Comparison of ENCODE assay signal across 7 mouse cellular contexts in genomic region chr2:170154301-170154721, GRCm38 (mm10). TPM values are rescaled to one million over a fixed set of nuclear protein-coding genes. Genes with fewer than 3 reads are reported as not detected.
DNase-seq lines count a peak whose midpoint lies in the region; ATAC-seq and TF ChIP-seq lines count a peak whose summit lies in the region.

No protein-coding gene starts in this region.

- TF ChIP-seq POLR2A in limb, embryonic 14.5 days (IDR thresholded peaks at IDR 0.05; ENCODE audit: borderline replicate concordance, extremely low read depth, insufficient read depth, insufficient read length): no peak

- no peaks in the 10 kb centered on the region for H3K27me3 ChIP-seq in megakaryocyte, embryonic 14.5 days (replicated peaks)
- peaks cover 16% of the 10 kb centered on the region; the same call in 1 of the 2 replicates for H3K27me3 ChIP-seq in forebrain, embryonic 13.5 days
- H3K27me3 ChIP-seq in limb, embryonic 14.5 days (ENCODE audit: control insufficient read depth, insufficient read depth, low read length): no peaks in the 10 kb centered on the region
- H3K27me3 ChIP-seq in stomach, embryonic 15.5 days (replicated peaks): no peaks in the 10 kb centered on the region

- 24% methylated on average over 6 of the region's 6 CpGs for WGBS in forebrain, embryonic 13.5 days
- WGBS in limb, embryonic 14.5 days: 23% methylated on average over 6 of the region's 6 CpGs
- WGBS in stomach, embryonic 15.5 days: 29% methylated on average over 6 of the region's 6 CpGs

- H3K9ac ChIP-seq in forebrain, embryonic 13.5 days: no peak overlapping the region
- no peak overlapping the region for H3K9ac ChIP-seq in limb, embryonic 14.5 days (ENCODE audit: low read depth, low read length, severe bottlenecking)
- H3K9ac ChIP-seq in stomach, embryonic 15.5 days: no peak overlapping the region

- H3K27ac ChIP-seq in forebrain, embryonic 13.5 days: no peak overlapping the region
- no peak overlapping the region for H3K27ac ChIP-seq in limb, embryonic 14.5 days (replicated peaks; ENCODE audit: low read depth, low read length)
- peak overlapping the region; percentile 84; the same call in 1 of the 2 replicates for H3K27ac ChIP-seq in stomach, embryonic 15.5 days

- ATAC-seq in megakaryocyte, adult 5-6 weeks (ENCODE audit: poor library complexity, severe bottlenecking): no peak
- ATAC-seq in forebrain, embryonic 13.5 days: no peak
- ATAC-seq in limb, embryonic 14.5 days (ENCODE audit: low FRiP score, low read depth): no peak
- no peak for ATAC-seq in stomach, embryonic 15.5 days (ENCODE audit: insufficient read depth, low FRiP score, low read depth)

- no peaks in the 10 kb centered on the region for H3K9me3 ChIP-seq in megakaryocyte, embryonic 14.5 days
- no peaks in the 10 kb centered on the region for H3K9me3 ChIP-seq in forebrain, embryonic 13.5 days (replicated peaks)
- no peaks in the 10 kb centered on the region for H3K9me3 ChIP-seq in limb, embryonic 14.5 days (ENCODE audit: control insufficient read depth, low read length)
- H3K9me3 ChIP-seq in stomach, embryonic 15.5 days: no peaks in the 10 kb centered on the region

- H3K4me3 ChIP-seq in megakaryocyte, embryonic 14.5 days (replicated peaks): peak overlapping the region; percentile 91
- no peak overlapping the region for H3K4me3 ChIP-seq in forebrain, embryonic 13.5 days
- peak overlapping the region; percentile 36 for H3K4me3 ChIP-seq in limb, embryonic 14.5 days (replicated peaks; ENCODE audit: low read length)
- H3K4me3 ChIP-seq in stomach, embryonic 15.5 days (replicated peaks): peak overlapping the region; percentile 33; the same call in 1 of the 2 replicates

- H3K4me2 ChIP-seq in forebrain, embryonic 13.5 days: peak overlapping the region; percentile 62
- peak overlapping the region; percentile 64 for H3K4me2 ChIP-seq in limb, embryonic 14.5 days (replicated peaks; ENCODE audit: low read depth, low read length, severe bottlenecking)
- H3K4me2 ChIP-seq in stomach, embryonic 15.5 days: peak overlapping the region; percentile 66

- no peaks in the 10 kb centered on the region for H3K36me3 ChIP-seq in megakaryocyte, embryonic 14.5 days (replicated peaks; ENCODE audit: low read length)
- H3K36me3 ChIP-seq in forebrain, embryonic 13.5 days (ENCODE audit: poor library complexity, severe bottlenecking): no peaks in the 10 kb centered on the region
- no peaks in the 10 kb centered on the region for H3K36me3 ChIP-seq in limb, embryonic 14.5 days (ENCODE audit: control insufficient read depth, insufficient read depth, low read length)
- H3K36me3 ChIP-seq in stomach, embryonic 15.5 days: no peaks in the 10 kb centered on the region

- H3K4me1 ChIP-seq in megakaryocyte, embryonic 14.5 days: peaks cover 64% of the 10 kb centered on the region
- H3K4me1 ChIP-seq in forebrain, embryonic 13.5 days: peaks cover 22% of the 10 kb centered on the region
- H3K4me1 ChIP-seq in limb, embryonic 14.5 days (ENCODE audit: control insufficient read depth, insufficient read depth, low read length): peaks cover 17% of the 10 kb centered on the region
- peaks cover 31% of the 10 kb centered on the region for H3K4me1 ChIP-seq in stomach, embryonic 15.5 days

- DNase-seq in limb, embryonic 14.5 days (ENCODE audit: low spot score): no peak
- DNase-seq in ovary, postnatal 14 days (ENCODE audit: low spot score): no peak
- DNase-seq in right cerebral cortex, postnatal 14 days: no peak

RNA-seq across cellular contexts. Expression of gene Zfp217, which starts 6.4 kb away (rescaled TPM):
- polyA plus RNA-seq in megakaryocyte, embryonic 14.5 days (2012; ENCODE audit: insufficient read depth, low replicate concordance): 1.8 and 3.0 TPM in 2 replicates
- 40.4 and 52.3 TPM in 2 replicates for total RNA-seq in megakaryocyte, adult 5-6 weeks (2015)
- 50.9 and 62.5 TPM in 2 replicates for total RNA-seq in megakaryocyte, adult 5-6 weeks (2017)
- polyA plus RNA-seq in forebrain, embryonic 13.5 days (2015; fragmentation: Nextera tagmentation; extraction: Ambion mirVana): 2.5 and 2.6 TPM in 2 replicates
- polyA plus RNA-seq in limb, embryonic 14.5 days (2012; rRNA removed): 11.7 and 12.2 TPM in 2 replicates
- 4.0 and 4.8 TPM in 2 replicates for polyA plus RNA-seq in limb, embryonic 14.5 days (2014; fragmentation: Nextera tagmentation; extraction: Ambion mirVana)
- 3.9 and 4.0 TPM in 2 replicates for polyA plus RNA-seq in stomach, embryonic 15.5 days (2015; fragmentation: Nextera tagmentation; extraction: Ambion mirVana)
